Mouse (Mus musculus) spleen, postnatal 10 days (tissue): Measurements from ENCODE around the gene Il17c.

Experiments
- DNase-seq, 2 experiments: peaks; one replicate each; pipeline ENCODE4 v3.0.0; 2021 to 2022; ENCODE audit warnings: low spot score in 2 of 2

Il17c gene

DNA sequence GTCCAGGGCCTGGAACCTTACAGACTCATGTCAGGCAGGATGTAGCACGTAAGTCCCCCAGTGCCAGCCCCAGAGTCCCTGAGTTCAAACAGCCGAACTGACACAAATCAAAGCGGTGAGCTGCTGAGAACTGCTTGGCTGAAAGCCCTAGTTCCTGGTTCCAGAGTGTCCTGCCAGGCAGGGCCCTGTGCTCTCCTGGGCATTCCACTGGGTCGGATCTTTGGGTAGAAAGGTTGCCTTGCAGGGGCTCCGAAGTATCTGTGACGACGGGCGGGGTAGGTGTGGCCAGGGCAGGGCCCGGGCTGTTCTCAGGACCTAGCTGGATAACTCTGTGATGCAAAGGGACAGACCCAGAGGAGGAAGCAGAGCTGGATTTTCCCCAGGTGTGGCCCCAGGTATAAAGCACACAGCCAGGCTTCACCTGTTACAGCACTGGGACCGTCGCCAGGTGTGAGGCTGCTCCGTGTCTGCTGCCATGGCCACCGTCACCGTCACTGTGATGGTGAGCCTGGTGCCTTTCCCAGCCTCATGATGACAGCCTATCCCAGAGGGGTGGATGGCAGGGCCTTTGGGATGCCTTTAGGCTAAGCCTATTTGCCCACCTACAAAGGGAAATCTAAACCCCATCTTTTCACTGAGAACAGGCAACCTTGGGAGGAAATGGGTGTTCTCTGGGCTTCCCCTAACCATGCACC lies at the start of gene Il17c:
TSS of gene Il17c (plus strand) at position 645 of the 695 bp plus-strand sequence.
- no peak for DNase-seq

DNA sequence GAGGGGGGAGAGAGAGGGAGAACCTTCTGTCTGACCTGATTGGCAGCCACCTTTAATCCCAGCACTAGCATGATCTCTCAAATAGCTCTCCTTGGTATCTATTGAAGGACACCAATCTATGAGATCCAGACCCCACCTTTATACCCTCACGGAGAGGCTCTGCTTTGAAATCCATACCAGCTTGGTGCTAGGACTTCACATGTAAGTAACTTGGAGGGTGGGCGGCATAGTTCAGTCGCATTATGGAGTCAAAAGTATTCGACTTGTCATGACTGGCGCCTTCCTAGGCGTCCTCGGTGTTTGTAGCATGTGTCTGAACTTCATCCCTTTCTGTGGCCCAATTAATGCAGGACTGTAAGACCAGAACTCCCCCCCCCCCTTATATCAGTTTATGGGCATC lies 46.5 kb upstream of the Il17c start:
- DNase-seq = no peak

DNA sequence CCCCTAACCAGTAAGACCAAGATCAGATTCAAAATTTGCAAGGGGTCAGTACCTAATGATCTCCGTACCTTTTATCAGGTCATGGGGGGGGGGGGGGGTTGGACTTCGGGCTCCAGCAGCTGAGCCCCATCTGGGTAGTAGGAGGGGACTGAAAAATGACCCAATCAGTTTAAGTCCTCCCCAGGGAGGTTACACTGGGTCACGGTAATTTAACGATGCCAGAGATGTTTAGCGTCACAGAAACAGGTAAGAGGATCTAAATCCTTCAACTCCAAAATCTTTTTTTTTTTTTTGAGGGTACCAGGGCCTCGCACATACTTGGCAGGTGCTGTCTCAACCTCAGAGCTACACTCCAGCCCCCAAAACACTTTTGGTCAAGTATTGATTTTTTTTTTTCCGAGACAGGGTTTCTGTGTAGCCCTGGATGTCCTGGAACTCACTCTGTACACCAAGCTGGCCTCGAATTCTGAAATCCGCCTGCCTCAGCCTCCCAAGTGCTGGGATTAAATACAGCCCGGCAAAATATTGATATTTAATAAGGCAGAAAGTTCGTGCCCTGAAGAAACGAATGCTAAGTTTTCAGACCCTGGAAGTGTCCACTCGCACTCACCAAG lies 46.0 kb upstream of the Il17c start:
- DNase-seq = no peak

DNA sequence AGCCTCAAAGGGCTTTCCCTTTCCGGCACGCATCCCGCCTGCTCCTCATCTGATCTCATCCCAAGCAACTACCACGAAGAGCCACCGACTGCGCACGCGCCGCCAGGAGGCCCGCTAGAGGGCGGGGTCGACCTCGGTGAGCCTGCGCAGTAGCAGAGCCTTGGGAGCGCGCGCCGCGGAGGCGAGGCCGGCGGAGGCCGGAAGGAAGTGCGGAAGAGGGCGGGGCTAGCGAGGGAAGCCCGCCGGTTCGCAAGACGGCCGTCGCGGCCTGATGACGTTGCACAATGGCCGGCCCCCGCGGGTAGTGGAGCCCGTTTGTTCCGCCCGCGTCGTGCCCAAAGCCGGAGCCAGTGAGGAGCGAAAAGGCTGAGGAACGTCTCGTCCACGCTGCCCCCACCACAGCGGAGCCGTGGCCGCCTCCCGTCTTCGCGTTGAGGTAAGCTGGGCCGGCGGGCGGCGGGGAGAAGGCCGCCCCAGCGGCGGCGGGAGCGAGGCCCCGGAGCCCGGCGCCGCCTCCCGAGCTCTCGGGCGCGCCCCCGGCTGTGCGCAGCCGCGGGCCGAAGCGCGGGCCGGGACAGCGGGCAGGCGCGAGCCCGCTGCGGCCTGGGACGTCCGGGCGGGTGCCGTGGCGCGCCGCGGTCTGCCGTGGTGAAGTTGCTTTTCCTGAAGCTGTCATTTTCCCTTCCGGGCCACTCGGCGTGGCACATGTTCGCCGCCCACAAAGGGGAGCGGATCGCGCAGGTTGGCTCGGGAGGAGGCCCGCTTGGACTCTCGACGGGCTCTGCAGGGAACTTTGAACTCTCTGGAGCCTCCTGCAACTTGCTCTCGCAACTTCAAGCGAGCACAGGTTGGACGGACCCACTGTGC lies 45.2 kb upstream of the Il17c start, which contains the start of gene Zc3h18:
TSS of gene Zc3h18 (plus strand) at position 245 of the 867 bp plus-strand sequence.
- peak; percentile 98 to 100 for DNase-seq

DNA sequence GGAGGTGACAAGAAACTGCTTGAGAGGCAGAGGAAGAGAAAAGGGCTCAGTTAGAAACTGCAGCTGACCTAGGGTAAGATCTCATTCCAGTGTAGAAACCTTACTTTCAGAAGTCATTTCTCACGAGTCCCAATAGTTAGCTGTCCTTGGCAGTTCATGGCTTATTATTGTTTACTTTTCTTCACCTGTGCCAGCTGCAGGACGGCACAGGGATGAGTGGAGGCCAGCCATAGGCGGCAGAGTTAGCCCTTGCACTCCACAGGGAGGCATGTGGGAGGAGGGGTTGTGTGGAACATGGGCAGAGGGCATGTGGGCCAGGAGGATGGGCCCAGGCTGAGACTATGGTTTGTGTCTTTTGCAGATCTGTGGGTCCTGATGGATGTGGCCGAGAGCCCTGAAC lies 38.8 kb upstream of the Il17c start:
- no peak for DNase-seq

DNA sequence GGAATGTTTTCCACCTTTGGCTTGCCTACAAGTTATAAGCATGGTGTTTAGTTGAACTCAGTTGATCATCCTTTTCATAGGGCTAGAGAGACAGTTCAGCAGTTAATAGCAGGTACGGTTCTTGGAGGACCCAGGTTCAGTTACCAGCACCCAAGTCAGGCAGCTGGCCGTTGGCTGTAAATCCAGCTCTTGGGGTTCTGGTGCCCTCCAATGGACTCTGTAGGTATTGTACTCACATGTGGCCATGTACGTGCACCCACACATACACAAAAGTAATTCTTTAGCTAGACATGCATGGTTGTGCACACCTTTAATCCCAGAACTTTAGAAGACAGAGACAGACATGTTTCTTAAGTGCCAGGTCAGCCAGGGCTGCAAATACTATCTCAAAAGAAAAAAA lies 32.5 kb upstream of the Il17c start:
- DNase-seq = no peak

DNA sequence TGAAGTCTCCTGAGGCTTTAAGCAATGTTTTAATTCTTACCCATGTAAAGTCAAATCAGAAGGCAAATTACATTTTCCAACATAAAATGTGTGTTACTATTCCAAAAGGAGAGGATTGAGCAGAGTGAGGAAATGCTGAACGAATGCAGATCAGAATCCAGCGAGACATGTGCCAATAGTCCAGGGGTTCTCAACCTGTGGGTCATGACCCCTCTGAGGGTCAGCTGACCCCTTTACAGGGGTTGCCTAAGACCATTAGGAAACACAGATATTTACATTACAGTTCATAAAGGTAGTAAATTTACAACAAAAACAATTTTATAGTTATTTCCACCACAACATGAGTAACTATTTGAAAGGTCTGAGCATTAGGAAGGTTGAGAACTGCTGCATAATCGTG lies 31.1 kb upstream of the Il17c start:
- no peak for DNase-seq

DNA sequence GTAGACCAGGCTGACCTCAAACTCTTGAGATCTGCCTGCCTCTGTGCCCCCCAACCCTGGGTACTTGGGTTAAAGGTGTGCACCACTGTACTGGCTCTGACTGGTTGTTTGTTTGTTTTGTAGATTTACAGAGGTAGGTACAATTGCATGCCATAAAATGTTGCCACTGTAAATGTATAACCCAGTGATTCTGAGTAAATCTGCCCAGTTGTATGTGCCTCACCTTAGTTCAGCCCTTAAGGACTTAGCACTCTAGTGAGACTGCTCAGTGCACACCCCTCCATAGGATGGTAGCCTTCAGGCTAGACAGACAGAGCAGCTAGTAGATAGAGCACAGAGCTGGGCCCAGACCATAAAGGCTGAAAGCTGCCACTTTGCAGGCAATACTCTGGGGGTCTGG lies 28.1 kb upstream of the Il17c start:
- no peak for DNase-seq

DNA sequence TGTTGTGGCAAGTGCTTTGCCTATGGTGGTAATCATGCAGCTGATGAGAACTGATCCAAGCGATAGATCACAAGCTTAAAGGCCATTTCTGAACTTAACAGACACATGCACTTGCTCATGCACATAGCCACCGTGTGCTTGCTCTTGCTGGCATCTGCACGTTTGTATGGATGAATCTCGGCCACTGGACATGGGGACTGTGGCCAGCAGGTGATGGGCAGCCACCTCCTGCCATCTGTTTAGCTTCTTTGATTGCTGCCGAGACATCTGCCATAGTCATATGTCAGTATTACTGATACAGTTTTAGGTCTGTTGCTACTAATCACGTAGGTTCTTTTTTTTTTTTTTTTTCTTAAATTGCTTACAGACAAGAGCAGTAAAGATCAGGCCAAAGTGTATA lies 26.5 kb upstream of the Il17c start:
- no peak for DNase-seq

DNA sequence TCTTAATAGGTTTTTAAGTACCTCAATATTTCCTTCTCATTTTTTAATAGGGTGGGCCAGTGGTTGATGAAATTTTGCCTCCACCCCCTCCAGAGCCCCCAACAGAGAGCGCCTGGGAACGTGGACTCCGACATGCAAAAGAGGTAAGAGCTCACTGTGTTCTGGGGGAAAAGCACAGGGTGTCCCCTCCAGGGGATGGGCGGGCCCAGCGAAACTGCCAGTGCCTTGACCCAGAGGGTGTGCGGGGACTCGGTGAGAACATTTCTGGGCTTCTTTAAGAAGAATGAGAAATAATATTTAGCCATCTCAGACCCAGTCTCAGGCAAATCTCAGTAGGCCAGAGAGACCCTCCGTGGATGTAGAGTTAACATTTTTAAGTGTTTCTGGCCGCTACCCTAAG lies 23.6 kb upstream of the Il17c start:
- no peak for DNase-seq

DNA sequence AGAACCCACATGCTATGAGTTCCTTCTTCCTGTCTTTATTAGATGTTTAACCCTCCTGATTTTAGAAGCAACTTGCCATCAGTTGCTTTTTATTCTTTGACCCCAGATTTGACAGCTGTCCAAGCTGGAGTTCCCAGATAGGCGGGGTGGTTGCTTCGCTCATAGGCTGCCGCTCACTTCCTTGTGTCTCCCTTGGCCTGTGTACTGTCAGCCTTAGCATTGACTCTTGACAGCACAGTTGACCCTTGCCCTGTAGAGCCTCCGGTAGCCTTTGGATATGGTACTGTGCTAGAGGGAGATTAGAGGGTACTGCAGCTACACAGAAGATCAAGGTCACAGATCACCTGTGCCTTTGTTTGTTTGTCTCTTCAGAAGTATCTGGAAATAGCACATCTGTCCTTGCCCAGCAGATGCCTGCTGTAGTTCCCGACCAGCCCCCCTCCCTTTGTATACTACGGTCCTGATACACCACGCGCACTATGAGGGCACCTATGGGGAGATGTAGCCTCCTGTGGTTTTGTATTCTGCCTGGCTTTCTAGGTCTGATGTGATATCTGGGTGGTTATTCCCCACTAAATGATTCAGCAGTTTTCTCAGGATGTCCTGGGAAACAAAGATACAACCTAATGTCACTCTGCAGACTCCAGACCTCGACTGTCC lies 16.5 kb upstream of the Il17c start:
- no peak for DNase-seq

DNA sequence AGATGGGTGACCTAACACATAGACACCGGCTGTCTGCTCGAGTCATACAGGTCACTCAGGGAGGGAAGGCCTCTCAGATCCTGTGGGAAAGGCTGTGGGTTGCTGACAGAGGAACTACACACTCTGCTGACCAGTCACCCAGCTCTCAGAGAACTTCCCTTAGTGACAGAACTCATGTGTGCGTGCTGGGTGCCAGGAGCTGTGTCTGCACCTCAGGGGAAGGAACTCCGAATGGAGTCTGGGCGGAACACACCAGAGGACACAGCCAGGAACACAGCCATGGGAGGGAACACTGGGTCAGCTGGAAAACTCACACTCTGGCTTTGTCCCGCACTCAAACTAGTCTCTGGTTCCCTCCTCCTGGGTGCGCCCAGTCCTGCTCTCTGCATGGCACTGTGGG lies 14.1 kb upstream of the Il17c start:
- no peak for DNase-seq

DNA sequence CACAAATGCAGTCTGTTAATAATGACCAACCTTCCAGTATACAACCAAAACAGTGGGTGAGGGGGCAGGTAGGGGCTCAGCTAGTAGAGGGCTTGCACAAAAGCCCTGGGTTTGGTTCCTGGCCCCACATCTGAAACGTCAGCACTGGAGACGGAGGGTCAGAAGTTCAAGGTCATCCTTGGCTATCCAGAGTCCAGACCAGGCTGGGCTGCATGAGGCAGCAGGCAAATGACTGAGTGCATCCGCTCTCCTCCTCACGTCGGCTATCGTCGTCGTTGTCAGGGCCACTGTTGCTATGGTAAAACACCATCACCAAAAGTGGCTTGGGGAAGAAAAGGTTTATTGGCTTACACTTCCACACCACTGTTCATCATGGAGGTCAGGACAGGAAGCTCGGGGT lies 7.5 kb upstream of the Il17c start:
- no peak for DNase-seq

DNA sequence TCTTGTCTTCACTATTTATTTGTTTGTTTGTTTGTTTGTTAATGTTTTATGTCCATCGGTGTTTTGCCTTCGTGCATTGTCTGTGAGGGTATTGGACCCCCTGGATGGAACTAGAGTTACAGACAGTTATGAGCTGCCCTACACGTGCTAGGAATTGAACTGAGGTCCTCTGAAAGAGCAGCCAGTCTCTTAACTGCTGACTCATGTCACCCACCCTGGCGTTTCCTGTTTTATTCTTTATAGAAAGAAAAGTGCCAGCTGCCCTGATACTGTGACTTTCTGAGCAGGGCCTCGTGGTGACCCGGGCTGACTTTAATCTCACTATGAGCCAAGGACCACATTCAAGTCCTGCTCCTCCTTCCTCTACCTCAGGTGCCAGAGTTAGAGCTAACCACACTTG lies 6.3 kb upstream of the Il17c start:
- no peak for DNase-seq

DNA sequence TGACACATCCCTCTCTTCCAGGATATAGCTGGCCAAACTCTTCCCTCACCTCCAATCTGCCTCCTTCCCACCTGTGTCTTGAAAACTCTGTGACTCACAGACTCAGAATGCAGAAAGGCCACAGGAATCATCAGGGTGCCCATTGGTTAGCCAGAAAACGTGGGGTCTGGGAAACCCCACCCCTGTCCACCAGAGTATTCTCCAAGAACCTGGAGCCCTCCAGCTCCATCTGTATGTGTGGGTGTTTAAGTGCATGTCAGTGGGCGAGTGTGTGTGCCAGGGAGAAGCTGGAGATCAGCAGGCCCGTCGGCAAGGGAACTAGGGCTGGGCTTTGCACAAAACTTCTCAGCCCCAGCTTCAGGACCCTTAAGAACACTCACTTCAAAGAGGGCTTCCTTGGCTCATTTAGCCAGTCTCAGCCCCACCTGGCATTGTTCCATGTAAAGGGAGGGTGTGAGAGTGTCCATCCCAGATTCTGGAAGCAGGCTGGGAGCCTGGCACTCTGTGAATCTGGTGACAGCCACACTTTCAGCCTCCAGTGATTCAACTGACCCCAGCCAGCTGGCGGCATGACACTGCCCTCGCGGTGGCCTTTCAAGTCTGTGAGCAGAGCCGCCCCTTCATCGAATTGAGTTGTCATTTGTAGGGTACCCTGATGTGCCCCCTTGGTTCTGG lies 1.8 kb upstream of the Il17c start:
- DNase-seq = no peak

DNA sequence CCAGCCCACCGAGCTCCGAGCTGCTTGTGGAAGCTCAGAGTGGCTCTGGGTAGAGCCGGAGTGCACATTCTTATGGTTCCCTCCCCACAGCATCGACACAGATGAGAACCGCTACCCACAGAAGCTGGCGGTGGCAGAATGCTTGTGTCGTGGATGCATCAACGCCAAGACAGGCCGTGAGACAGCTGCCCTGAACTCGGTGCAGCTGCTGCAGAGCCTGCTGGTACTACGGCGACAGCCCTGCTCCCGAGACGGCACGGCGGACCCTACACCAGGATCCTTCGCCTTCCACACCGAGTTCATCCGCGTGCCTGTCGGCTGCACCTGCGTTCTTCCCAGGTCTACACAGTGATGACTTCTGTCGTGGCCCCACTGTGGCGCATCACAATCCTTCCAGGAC lies 1.4 kb downstream of the Il17c start:
- DNase-seq = no peak

DNA sequence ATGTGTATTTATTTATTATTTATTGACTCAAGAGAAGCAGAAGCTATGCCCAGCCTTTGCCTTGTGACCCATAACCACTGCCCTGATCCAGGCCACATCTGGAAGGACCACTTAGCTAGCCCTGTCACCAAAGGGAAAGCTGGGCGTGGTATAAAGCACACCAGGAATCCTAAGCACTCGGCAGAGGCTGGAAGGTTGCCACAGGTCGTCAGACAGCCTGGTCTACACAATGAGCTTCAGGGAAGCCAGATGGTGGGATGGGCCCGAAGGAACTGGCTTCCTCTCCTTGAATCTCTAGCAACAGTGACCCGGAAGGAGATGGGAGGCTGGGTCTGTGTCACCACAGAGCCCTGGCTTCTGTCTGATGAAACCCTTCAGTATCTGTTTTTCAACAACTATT lies 1.8 kb downstream of the Il17c start:
- no peak for DNase-seq

DNA sequence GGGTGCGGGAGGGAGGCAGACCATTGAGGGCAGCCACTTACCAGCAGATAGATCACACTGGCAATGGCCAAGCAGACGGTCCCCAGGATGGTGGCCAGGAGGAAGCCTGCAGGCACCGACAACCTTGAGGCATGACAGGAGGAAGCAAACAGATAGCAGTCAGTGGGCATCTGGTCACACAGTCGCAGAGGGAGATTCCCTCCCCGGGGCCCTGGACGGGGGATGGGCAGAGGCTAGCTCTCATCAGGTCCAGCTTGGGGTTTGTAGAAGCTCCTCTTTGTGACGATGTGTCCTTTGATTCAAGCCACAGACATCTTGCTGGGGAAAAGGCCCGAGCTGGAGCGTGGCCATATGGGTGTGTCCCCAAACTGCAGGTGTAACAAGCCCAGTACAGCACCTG lies 4.3 kb downstream of the Il17c start:
- no peak for DNase-seq

DNA sequence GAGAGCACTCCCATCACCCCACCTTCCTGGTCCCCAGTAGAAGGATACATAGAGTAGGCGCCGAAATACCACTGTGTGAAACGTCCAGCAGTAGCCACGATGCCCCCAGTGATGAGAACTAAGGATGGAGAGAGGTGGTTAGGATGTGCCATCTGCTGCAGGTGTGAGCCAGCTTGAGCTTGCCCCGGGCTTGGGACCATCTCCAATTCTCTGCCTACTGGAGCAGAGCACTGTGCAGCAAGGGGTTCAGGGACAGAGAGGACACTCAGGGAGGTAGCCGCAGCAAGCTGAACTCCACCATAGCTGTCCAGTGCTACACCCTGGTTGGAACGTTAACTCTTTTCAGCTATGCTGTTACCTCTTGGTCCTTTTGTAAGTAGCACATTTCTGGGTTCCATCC lies 5.8 kb downstream of the Il17c start:
- no peak for DNase-seq

DNA sequence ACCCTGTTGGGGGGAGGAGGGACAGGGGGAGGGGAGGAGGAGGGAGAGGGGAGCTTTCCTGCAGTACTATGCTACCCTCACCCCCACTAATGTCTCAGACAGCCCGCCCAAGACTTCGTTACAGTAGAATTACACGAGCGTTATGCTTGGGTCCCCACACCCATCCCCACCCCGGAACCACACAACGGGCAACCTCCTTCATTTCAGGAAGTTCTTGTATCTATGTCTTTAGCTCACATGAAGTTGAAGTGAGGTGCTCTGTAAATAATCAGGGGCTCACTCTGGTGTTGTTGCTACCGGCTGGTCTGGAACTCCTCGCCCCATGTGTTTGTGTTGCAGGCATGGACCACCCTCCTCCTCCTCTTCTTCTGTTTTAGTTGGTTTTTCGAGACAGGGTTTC lies 6.3 kb downstream of the Il17c start:
- peak in 1 of 2 experiments; percentile 60 for DNase-seq

DNA sequence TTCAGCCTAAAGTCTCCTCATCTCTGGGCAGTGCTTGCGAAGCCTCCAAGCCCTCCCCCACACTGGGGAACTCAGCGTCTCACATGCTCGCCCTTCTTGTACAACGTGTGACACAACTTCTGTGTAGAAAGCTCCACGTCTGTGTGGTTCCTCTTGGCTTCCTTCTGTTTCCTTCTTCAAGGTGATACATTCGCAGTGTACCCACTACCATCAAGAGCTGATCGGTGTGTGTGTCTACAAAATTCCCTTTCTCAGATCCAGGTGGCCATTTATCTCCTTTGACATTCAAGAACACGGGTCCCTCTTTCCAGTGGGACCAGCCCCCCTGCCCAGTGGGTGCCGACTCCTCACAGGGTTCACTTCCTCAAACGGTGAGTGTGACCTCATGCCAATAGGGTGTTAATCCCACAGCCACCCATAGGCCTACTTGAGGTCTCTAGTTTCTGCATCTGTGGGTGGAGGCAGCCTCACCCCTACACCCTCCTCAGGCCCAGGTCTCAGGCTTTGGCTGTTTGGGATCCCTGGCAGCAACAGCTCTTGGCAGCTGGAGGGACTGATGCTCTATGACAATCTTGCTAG lies 8.3 kb downstream of the Il17c start:
- DNase-seq = peak in 1 of 2 experiments; percentile 60
